Mouse (Mus musculus): Measurements from ENCODE around the gene Acbd5. TPM values are rescaled to one million over a fixed set of nuclear protein-coding genes. Genes with fewer than 3 reads are reported as not detected.

The Acbd5 gene
- polyA plus RNA-seq (2014; fragmentation: Nextera tagmentation; extraction: Ambion mirVana) = 33.1 and 34.3 TPM in 2 replicates

DNA sequence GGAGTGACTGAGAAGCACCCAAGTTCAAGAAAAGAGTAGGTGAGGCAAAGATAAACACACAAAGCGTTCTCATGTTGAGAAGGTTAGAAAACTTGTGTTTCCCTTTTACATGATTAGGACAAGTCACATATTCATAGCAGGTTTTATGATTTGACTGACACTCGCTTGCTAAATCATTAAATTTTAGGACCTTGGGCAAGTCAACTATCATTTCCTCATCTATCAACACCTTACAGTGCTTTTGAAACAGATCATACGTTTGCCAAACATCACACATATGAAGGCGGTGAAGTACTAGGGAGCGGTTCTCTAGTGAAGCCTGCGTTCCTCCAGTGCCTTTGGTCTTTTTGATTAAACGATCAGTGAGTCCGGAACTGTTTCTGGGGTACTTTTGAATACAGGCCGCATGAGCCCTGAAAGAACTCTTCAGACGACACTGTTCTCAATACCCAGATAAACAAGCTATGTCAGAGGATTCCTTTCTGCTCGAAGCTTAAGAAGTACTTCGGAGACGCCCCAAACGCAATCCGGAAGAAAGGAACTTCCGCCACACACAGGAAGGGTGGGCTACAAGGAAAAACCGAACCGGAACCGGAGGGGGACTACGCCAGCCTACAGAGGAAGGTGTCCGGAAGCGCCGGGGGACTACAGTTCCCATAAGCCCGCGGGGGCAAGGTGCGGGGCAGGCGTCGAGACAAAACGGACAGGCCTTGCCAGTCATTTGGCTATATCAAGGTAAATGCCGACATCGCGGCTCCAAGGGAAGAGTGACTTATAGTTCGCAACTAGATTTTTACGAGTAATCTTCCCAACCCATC, at the start of gene Acbd5:
Gene Acbd5 (plus strand): TSS at position 616 of the 818 bp plus-strand sequence.
- peak within 1 kb of the TSS; percentile 88 for H3K9ac ChIP-seq (replicated peaks; ENCODE audit: low read depth, low read length)
- no peaks in the 10 kb centered on the region for H3K27me3 ChIP-seq (ENCODE audit: control insufficient read depth, insufficient read depth, low read length)
- H3K4me3 ChIP-seq (ENCODE audit: low read depth, low read length) = peak within 1 kb of the TSS; percentile 70
- no peaks in the 10 kb centered on the region for H3K36me3 ChIP-seq (ENCODE audit: control insufficient read depth, insufficient read depth, low read length)
- no peaks in the 10 kb centered on the region for H3K4me1 ChIP-seq (ENCODE audit: control insufficient read depth, insufficient read depth, low read length)
- H3K9me3 ChIP-seq (ENCODE audit: control insufficient read depth, low read depth, low read length) = no peaks in the 10 kb centered on the region
- ATAC-seq (ENCODE audit: insufficient number of reproducible peaks, insufficient read depth, low FRiP score, low read depth) = peak; percentile 96
- H3K4me2 ChIP-seq (replicated peaks; ENCODE audit: low read depth, low read length) = peak within 1 kb of the TSS; percentile 98
- peak within 1 kb of the TSS; percentile 96 for H3K27ac ChIP-seq (ENCODE audit: low read length)
- 1% methylated on average over 34 of the region's 34 CpGs for WGBS

- WGBS = 81% methylated on average over 2 of the region's 2 CpGs
- Histone ChIP-seq H3K9ac (replicated peaks; ENCODE audit: low read depth, low read length) (no peak overlapping the region), H3K9me3 (ENCODE audit: control insufficient read depth, low read depth, low read length) (no peaks in the 10 kb centered on the region), H3K36me3 (ENCODE audit: control insufficient read depth, insufficient read depth, low read length) (no peaks in the 10 kb centered on the region), H3K4me1 (ENCODE audit: control insufficient read depth, insufficient read depth, low read length) (peaks cover 12% of the 10 kb centered on the region; the same call in 1 of the 2 replicates), H3K27ac (ENCODE audit: low read length) (no peak overlapping the region), H3K27me3 (ENCODE audit: control insufficient read depth, insufficient read depth, low read length) (no peaks in the 10 kb centered on the region), H3K4me2 (replicated peaks; ENCODE audit: low read depth, low read length) (no peak overlapping the region), H3K4me3 (ENCODE audit: low read depth, low read length) (no peak overlapping the region)
- no peak for ATAC-seq (ENCODE audit: insufficient number of reproducible peaks, insufficient read depth, low FRiP score, low read depth)
These were observed 48.8 kb upstream of the Acbd5 start for GRCm38 (mm10) chr2:23019170-23019569.

- no peak for ATAC-seq (ENCODE audit: insufficient number of reproducible peaks, insufficient read depth, low FRiP score, low read depth)
- H3K9me3 ChIP-seq (ENCODE audit: control insufficient read depth, low read depth, low read length) = no peaks in the 10 kb centered on the region
- no peak overlapping the region for H3K9ac ChIP-seq (replicated peaks; ENCODE audit: low read depth, low read length)
- 90% methylated on average over 4 of the region's 4 CpGs for WGBS
- H3K4me1 ChIP-seq (ENCODE audit: control insufficient read depth, insufficient read depth, low read length) = 0 out of 2 replicates have a peak, but pooled peaks cover 5% of the 10 kb centered on the region
- H3K36me3 ChIP-seq (ENCODE audit: control insufficient read depth, insufficient read depth, low read length) = no peaks in the 10 kb centered on the region
- no peak overlapping the region for H3K4me2 ChIP-seq (replicated peaks; ENCODE audit: low read depth, low read length)
- no peaks in the 10 kb centered on the region for H3K27me3 ChIP-seq (ENCODE audit: control insufficient read depth, insufficient read depth, low read length)
- no peak overlapping the region for H3K27ac ChIP-seq (ENCODE audit: low read length)
- no peak overlapping the region for H3K4me3 ChIP-seq (ENCODE audit: low read depth, low read length)
These were observed 46.6 kb upstream of the Acbd5 start for GRCm38 (mm10) chr2:23021320-23021719.

DNA sequence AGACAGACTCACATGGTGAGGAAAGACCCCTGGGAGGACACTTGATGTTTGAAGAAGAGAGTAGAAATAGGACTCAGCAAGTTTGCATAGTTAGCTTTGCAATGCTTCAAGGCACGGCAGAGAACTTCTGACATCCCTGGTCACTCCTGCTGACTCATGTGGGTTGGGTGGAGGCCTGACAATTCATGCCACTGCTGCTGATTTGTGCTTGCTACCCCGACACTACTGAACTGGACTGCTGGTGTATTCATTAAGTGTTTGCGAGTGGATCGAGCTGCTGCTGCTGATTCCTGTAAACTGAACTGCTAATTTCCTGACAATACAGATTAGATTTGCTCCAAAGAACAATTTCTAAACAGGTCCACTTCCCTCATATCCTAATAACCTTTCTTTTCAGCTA, 46.2 kb upstream of the Acbd5 start:
- H3K4me1 ChIP-seq (ENCODE audit: control insufficient read depth, insufficient read depth, low read length) = 0 out of 2 replicates have a peak, but pooled peaks cover 2% of the 10 kb centered on the region
- 52% methylated on average over 4 of the region's 4 CpGs for WGBS
- no peak overlapping the region for H3K9ac ChIP-seq (replicated peaks; ENCODE audit: low read depth, low read length)
- no peaks in the 10 kb centered on the region for H3K36me3 ChIP-seq (ENCODE audit: control insufficient read depth, insufficient read depth, low read length)
- H3K9me3 ChIP-seq (ENCODE audit: control insufficient read depth, low read depth, low read length) = no peaks in the 10 kb centered on the region
- H3K4me3 ChIP-seq (ENCODE audit: low read depth, low read length) = no peak overlapping the region
- ATAC-seq (ENCODE audit: insufficient number of reproducible peaks, insufficient read depth, low FRiP score, low read depth) = no peak; the same call in 1 of the 2 replicates
- H3K27me3 ChIP-seq (ENCODE audit: control insufficient read depth, insufficient read depth, low read length) = no peaks in the 10 kb centered on the region
- no peak overlapping the region for H3K4me2 ChIP-seq (replicated peaks; ENCODE audit: low read depth, low read length)
- no peak overlapping the region for H3K27ac ChIP-seq (ENCODE audit: low read length)

DNA sequence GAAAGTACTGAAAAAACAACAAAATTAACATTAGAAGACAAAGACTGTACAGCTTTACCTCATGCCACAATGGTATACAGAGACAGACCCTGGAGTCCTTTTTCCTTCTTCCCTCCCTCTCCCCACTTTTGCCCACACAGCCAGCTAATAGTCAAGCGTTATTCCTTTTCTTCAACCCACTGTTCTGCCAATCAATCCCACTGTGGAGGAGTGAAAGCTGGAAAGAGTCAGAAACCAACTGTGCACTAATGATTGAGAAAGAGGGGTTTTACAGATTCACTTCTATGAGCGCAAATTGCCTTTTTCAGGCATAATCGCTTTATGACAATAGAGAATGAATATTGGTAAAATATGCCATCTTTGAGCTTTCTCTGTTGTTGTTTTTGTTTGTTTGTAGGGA, 44.9 kb upstream of the Acbd5 start:
- Histone ChIP-seq H3K4me1 (ENCODE audit: control insufficient read depth, insufficient read depth, low read length) (0 out of 2 replicates have a peak, but pooled peaks cover 2% of the 10 kb centered on the region), H3K4me2 (replicated peaks; ENCODE audit: low read depth, low read length) (no peak overlapping the region), H3K27me3 (ENCODE audit: control insufficient read depth, insufficient read depth, low read length) (no peaks in the 10 kb centered on the region), H3K36me3 (ENCODE audit: control insufficient read depth, insufficient read depth, low read length) (no peaks in the 10 kb centered on the region), H3K9me3 (ENCODE audit: control insufficient read depth, low read depth, low read length) (no peaks in the 10 kb centered on the region), H3K9ac (replicated peaks; ENCODE audit: low read depth, low read length) (no peak overlapping the region), H3K4me3 (ENCODE audit: low read depth, low read length) (no peak overlapping the region), H3K27ac (ENCODE audit: low read length) (no peak overlapping the region)
- no peak for ATAC-seq (ENCODE audit: insufficient number of reproducible peaks, insufficient read depth, low FRiP score, low read depth)
- 89% methylated on average over 3 of the region's 3 CpGs for WGBS

GRCm38 (mm10) chr2:23023714-23024282, 44.2 kb upstream of the Acbd5 start:
- Histone ChIP-seq H3K4me3 (ENCODE audit: low read depth, low read length) (no peak overlapping the region), H3K9ac (replicated peaks; ENCODE audit: low read depth, low read length) (no peak overlapping the region), H3K4me2 (replicated peaks; ENCODE audit: low read depth, low read length) (no peak overlapping the region), H3K27me3 (ENCODE audit: control insufficient read depth, insufficient read depth, low read length) (no peaks in the 10 kb centered on the region), H3K36me3 (ENCODE audit: control insufficient read depth, insufficient read depth, low read length) (no peaks in the 10 kb centered on the region), H3K27ac (ENCODE audit: low read length) (no peak overlapping the region), H3K4me1 (ENCODE audit: control insufficient read depth, insufficient read depth, low read length) (0 out of 2 replicates have a peak, but pooled peaks cover 2% of the 10 kb centered on the region), H3K9me3 (ENCODE audit: control insufficient read depth, low read depth, low read length) (no peaks in the 10 kb centered on the region)
- ATAC-seq (ENCODE audit: insufficient number of reproducible peaks, insufficient read depth, low FRiP score, low read depth) = no peak
- WGBS = 88% methylated on average over 4 of the region's 4 CpGs

GRCm38 (mm10) chr2:23026379-23026778, 41.6 kb upstream of the Acbd5 start:
- ATAC-seq (ENCODE audit: insufficient number of reproducible peaks, insufficient read depth, low FRiP score, low read depth) = no peak
- H3K27ac ChIP-seq (ENCODE audit: low read length) = no peak overlapping the region
- 82% methylated on average over 1 of the region's 1 CpGs for whole genome bisulfite sequencing

GRCm38 (mm10) chr2:23028826-23029225, 39.1 kb upstream of the Acbd5 start:
- no peak overlapping the region for H3K4me2 ChIP-seq (replicated peaks; ENCODE audit: low read depth, low read length)
- WGBS = 89% methylated on average over 4 of the region's 4 CpGs
- H3K4me3 ChIP-seq (ENCODE audit: low read depth, low read length) = no peak overlapping the region
- H3K9me3 ChIP-seq (ENCODE audit: control insufficient read depth, low read depth, low read length) = no peaks in the 10 kb centered on the region
- ATAC-seq (ENCODE audit: insufficient number of reproducible peaks, insufficient read depth, low FRiP score, low read depth) = no peak
- H3K9ac ChIP-seq (replicated peaks; ENCODE audit: low read depth, low read length) = no peak overlapping the region
- no peaks in the 10 kb centered on the region for H3K36me3 ChIP-seq (ENCODE audit: control insufficient read depth, insufficient read depth, low read length)
- no peaks in the 10 kb centered on the region for H3K4me1 ChIP-seq (ENCODE audit: control insufficient read depth, insufficient read depth, low read length)
- H3K27me3 ChIP-seq (ENCODE audit: control insufficient read depth, insufficient read depth, low read length) = no peaks in the 10 kb centered on the region
- no peak overlapping the region for H3K27ac ChIP-seq (ENCODE audit: low read length)

More at GRCm38 (mm10) chr2:23026379-23026778, 41.6 kb upstream of the Acbd5 start:
- Histone ChIP-seq H3K9ac (replicated peaks; ENCODE audit: low read depth, low read length) (no peak overlapping the region), H3K27me3 (ENCODE audit: control insufficient read depth, insufficient read depth, low read length) (no peaks in the 10 kb centered on the region), H3K4me1 (ENCODE audit: control insufficient read depth, insufficient read depth, low read length) (0 out of 2 replicates have a peak, but pooled peaks cover 2% of the 10 kb centered on the region), H3K9me3 (ENCODE audit: control insufficient read depth, low read depth, low read length) (no peaks in the 10 kb centered on the region), H3K4me3 (ENCODE audit: low read depth, low read length) (no peak overlapping the region), H3K4me2 (replicated peaks; ENCODE audit: low read depth, low read length) (no peak overlapping the region), H3K36me3 (ENCODE audit: control insufficient read depth, insufficient read depth, low read length) (no peaks in the 10 kb centered on the region)

Data from stomach, embryonic 14.5 days (tissue).